Mouse (Mus musculus): ENCODE measurements around the gene Trim27. TPM values are rescaled to one million over a fixed set of nuclear protein-coding genes. Genes with fewer than 3 reads are reported as not detected.

Trim27 gene
- polyA plus RNA-seq, 1 experiment from 2014 or later = 36.7 TPM

DNA sequence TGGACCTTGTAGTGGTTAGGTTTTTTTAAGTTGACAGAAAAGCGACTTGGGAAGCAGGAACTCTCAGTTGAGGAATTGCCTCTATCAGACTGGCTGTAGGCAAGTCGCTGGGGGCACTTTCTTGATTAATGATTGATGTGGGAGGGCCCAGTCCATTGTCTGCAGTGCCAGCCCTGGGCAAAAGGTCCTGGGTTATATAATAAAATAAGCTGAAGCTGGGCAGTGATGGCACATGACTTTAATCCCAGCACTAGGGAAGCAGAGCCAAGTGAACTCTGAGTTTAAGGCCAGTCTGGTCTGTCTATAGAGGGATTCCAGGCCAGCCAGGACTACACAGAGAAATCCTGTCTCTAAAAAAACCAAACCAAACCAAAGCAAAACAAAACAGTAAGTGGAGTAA lies 57.5 kb downstream of the Trim27 start:
- Histone ChIP-seq H3K4me2 (ENCODE audit: low read depth, low read length) (no peak overlapping the region), H3K9ac (replicated peaks) (no peak overlapping the region), H3K27me3 (ENCODE audit: insufficient read depth, low read length) (no peaks in the 10 kb centered on the region), H3K4me3 (ENCODE audit: low read depth, low read length) (no peak overlapping the region), H3K27ac (ENCODE audit: low read depth) (no peak overlapping the region), H3K9me3 (ENCODE audit: low read length) (no peaks in the 10 kb centered on the region), H3K36me3 (replicated peaks; ENCODE audit: insufficient read depth, low read length) (no peaks in the 10 kb centered on the region), H3K4me1 (ENCODE audit: insufficient read depth) (no peaks in the 10 kb centered on the region)
- WGBS (ENCODE audit: insufficient replicate concordance) = 62% methylated on average over 2 of the region's 2 CpGs
- ATAC-seq = no peak
- TF ChIP-seq EP300 (IDR thresholded peaks at IDR 0.05; ENCODE audit: low read depth) (no peak), CTCF (IDR thresholded peaks at IDR 0.05; ENCODE audit: low read depth) (no peak)
- DNase-seq = no peak

- 79% methylated on average over 6 of the region's 6 CpGs for WGBS (ENCODE audit: insufficient replicate concordance)
- H3K27ac ChIP-seq (ENCODE audit: low read depth) = no peak overlapping the region
- TF ChIP-seq CTCF (IDR thresholded peaks at IDR 0.05; ENCODE audit: low read depth) (no peak), EP300 (IDR thresholded peaks at IDR 0.05; ENCODE audit: low read depth) (no peak)
- H3K9me3 ChIP-seq (ENCODE audit: low read length) = no peaks in the 10 kb centered on the region
- DNase-seq (no peak), ATAC-seq (no peak)
- H3K36me3 ChIP-seq (replicated peaks; ENCODE audit: insufficient read depth, low read length) = no peaks in the 10 kb centered on the region
- no peak overlapping the region for H3K4me3 ChIP-seq (ENCODE audit: low read depth, low read length)
- no peaks in the 10 kb centered on the region for H3K4me1 ChIP-seq (ENCODE audit: insufficient read depth)
- no peak overlapping the region for H3K4me2 ChIP-seq (ENCODE audit: low read depth, low read length)
- H3K27me3 ChIP-seq (ENCODE audit: insufficient read depth, low read length) = no peaks in the 10 kb centered on the region
- no peak overlapping the region for H3K9ac ChIP-seq (replicated peaks)
Observed at GRCm38 (mm10) chr13:21237161-21237560, 57.9 kb downstream of the Trim27 start.

GRCm38 (mm10) chr13:21240788-21241187 lies 61.5 kb downstream of the Trim27 start:
- H3K9ac ChIP-seq (replicated peaks) = no peak overlapping the region
- no peaks in the 10 kb centered on the region for H3K36me3 ChIP-seq (replicated peaks; ENCODE audit: insufficient read depth, low read length)
- WGBS (ENCODE audit: insufficient replicate concordance) = 18% methylated on average over 7 of the region's 7 CpGs
- no peak overlapping the region for H3K27ac ChIP-seq (ENCODE audit: low read depth)
- no peak for DNase-seq
- H3K9me3 ChIP-seq (ENCODE audit: low read length) = no peaks in the 10 kb centered on the region
- H3K4me2 ChIP-seq (ENCODE audit: low read depth, low read length) = no peak overlapping the region
- no peak overlapping the region for H3K4me3 ChIP-seq (ENCODE audit: low read depth, low read length)
- TF ChIP-seq CTCF (IDR thresholded peaks at IDR 0.05; ENCODE audit: low read depth) (no peak), EP300 (IDR thresholded peaks at IDR 0.05; ENCODE audit: low read depth) (no peak)
- ATAC-seq = 0 out of 2 replicates have a peak, but pooled peaks have one; percentile 21
- H3K4me1 ChIP-seq (ENCODE audit: insufficient read depth) = no peaks in the 10 kb centered on the region
- no peaks in the 10 kb centered on the region for H3K27me3 ChIP-seq (ENCODE audit: insufficient read depth, low read length)

- no peaks in the 10 kb centered on the region for H3K4me1 ChIP-seq (ENCODE audit: insufficient read depth)
- TF ChIP-seq CTCF (IDR thresholded peaks at IDR 0.05; ENCODE audit: low read depth) = no peak
- peak overlapping the region; percentile 24 for H3K4me3 ChIP-seq (ENCODE audit: low read depth, low read length)
- H3K27me3 ChIP-seq (ENCODE audit: insufficient read depth, low read length) = no peaks in the 10 kb centered on the region; the same call in 1 of the 2 replicates
- H3K9me3 ChIP-seq (ENCODE audit: low read length) = no peaks in the 10 kb centered on the region
- 10% methylated on average over 16 of the region's 16 CpGs for WGBS (ENCODE audit: insufficient replicate concordance)
- H3K36me3 ChIP-seq (replicated peaks; ENCODE audit: insufficient read depth, low read length) = no peaks in the 10 kb centered on the region
- peak overlapping the region; percentile 61 for H3K4me2 ChIP-seq (ENCODE audit: low read depth, low read length)
- H3K9ac ChIP-seq (replicated peaks) = no peak overlapping the region
- H3K27ac ChIP-seq (ENCODE audit: low read depth) = no peak overlapping the region
- ATAC-seq = no peak
- DNase-seq = no peak
Observed at GRCm38 (mm10) chr13:21242408-21243125, 63.3 kb downstream of the Trim27 start.

DNA sequence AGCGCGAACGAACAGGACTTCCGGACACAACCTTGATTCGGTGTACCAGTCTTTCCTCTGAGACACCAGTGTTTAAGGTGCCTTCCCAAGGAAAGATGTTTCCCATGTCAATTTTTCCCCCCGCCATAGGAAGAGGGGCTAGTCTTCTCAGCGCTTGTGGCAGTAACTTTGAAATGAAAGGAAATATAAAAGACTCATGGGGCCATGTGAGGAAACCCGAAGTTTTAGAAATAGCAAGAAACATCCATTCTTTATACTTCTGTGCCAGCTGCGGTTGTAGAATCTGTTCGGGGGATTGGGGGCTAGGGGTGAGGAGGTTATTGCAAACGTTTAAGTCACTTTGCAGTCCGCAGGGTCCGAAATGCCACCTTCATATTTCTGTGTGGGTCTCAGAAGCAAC lies 64.0 kb downstream of the Trim27 start:
- no peak for ATAC-seq
- WGBS (ENCODE audit: insufficient replicate concordance) = 10% methylated on average over 13 of the region's 13 CpGs

GRCm38 (mm10) chr13:21244089-21244488 lies 64.8 kb downstream of the Trim27 start:
- Histone ChIP-seq H3K9ac (replicated peaks) (no peak overlapping the region), H3K4me2 (ENCODE audit: low read depth, low read length) (no peak overlapping the region), H3K27me3 (ENCODE audit: insufficient read depth, low read length) (no peaks in the 10 kb centered on the region; the same call in 1 of the 2 replicates), H3K36me3 (replicated peaks; ENCODE audit: insufficient read depth, low read length) (no peaks in the 10 kb centered on the region), H3K4me1 (ENCODE audit: insufficient read depth) (no peaks in the 10 kb centered on the region), H3K27ac (ENCODE audit: low read depth) (no peak overlapping the region), H3K9me3 (ENCODE audit: low read length) (no peaks in the 10 kb centered on the region), H3K4me3 (ENCODE audit: low read depth, low read length) (no peak overlapping the region)
- DNase-seq = no peak
- ATAC-seq = no peak
- 63% methylated on average over 5 of the region's 5 CpGs for WGBS (ENCODE audit: insufficient replicate concordance)
- TF ChIP-seq CTCF (IDR thresholded peaks at IDR 0.05; ENCODE audit: low read depth) (no peak), EP300 (IDR thresholded peaks at IDR 0.05; ENCODE audit: low read depth) (no peak)

More for the DNA sequence above, 64.0 kb downstream of the Trim27 start:
- Histone ChIP-seq H3K27ac (ENCODE audit: low read depth) (no peak overlapping the region), H3K9ac (replicated peaks) (no peak overlapping the region), H3K4me2 (ENCODE audit: low read depth, low read length) (peak overlapping the region; percentile 61), H3K27me3 (ENCODE audit: insufficient read depth, low read length) (no peaks in the 10 kb centered on the region; the same call in 1 of the 2 replicates), H3K4me1 (ENCODE audit: insufficient read depth) (no peaks in the 10 kb centered on the region), H3K36me3 (replicated peaks; ENCODE audit: insufficient read depth, low read length) (no peaks in the 10 kb centered on the region), H3K4me3 (ENCODE audit: low read depth, low read length) (peak overlapping the region; percentile 24), H3K9me3 (ENCODE audit: low read length) (no peaks in the 10 kb centered on the region)
- no peak for DNase-seq
- TF ChIP-seq CTCF (IDR thresholded peaks at IDR 0.05; ENCODE audit: low read depth) (no peak), EP300 (IDR thresholded peaks at IDR 0.05; ENCODE audit: low read depth) (no peak)

Other genes with a start within 250 kb of the Trim27 start
- not detected in 2 replicates for gene Olfr1370, start 104.5 kb upstream of the Trim27 start, polyA plus RNA-seq (2015; fragmentation: Nextera tagmentation; extraction: Ambion mirVana)
- gene Olfr1369-ps1, start 68.0 kb upstream of the Trim27 start, polyA plus RNA-seq (2015; fragmentation: Nextera tagmentation; extraction: Ambion mirVana) = not detected in 2 replicates
- not detected in 2 replicates for gene Olfr263, start 49.8 kb upstream of the Trim27 start, polyA plus RNA-seq (2015; fragmentation: Nextera tagmentation; extraction: Ambion mirVana)
- gene Olfr1368, start 33.6 kb upstream of the Trim27 start, polyA plus RNA-seq (2015; fragmentation: Nextera tagmentation; extraction: Ambion mirVana) = not detected in 2 replicates
- not detected in 2 replicates for gene Gpx5, start 113.3 kb downstream of the Trim27 start, polyA plus RNA-seq (2015; fragmentation: Nextera tagmentation; extraction: Ambion mirVana)
- 0.08 and 0.18 TPM in 2 replicates for gene Gpx6, start 132.7 kb downstream of the Trim27 start, polyA plus RNA-seq (2015; fragmentation: Nextera tagmentation; extraction: Ambion mirVana)
- gene Olfr1367, start 167.5 kb downstream of the Trim27 start, polyA plus RNA-seq (2015; fragmentation: Nextera tagmentation; extraction: Ambion mirVana) = not detected in 2 replicates
- 2.4 and 2.7 TPM in 2 replicates for gene Zscan12, start 183.4 kb downstream of the Trim27 start, polyA plus RNA-seq (2015; fragmentation: Nextera tagmentation; extraction: Ambion mirVana)
- 22.2 and 24.6 TPM in 2 replicates for gene Zkscan3, start 223.3 kb downstream of the Trim27 start, polyA plus RNA-seq (2015; fragmentation: Nextera tagmentation; extraction: Ambion mirVana)